Mouse (Mus musculus): ENCODE measurements around the gene Auts2. TPM values are rescaled to one million over a fixed set of nuclear protein-coding genes. Genes with fewer than 3 reads are reported as not detected.

Auts2 gene
- polyA plus RNA-seq, 1 experiment from 2014 or later = 42.4 TPM

DNA sequence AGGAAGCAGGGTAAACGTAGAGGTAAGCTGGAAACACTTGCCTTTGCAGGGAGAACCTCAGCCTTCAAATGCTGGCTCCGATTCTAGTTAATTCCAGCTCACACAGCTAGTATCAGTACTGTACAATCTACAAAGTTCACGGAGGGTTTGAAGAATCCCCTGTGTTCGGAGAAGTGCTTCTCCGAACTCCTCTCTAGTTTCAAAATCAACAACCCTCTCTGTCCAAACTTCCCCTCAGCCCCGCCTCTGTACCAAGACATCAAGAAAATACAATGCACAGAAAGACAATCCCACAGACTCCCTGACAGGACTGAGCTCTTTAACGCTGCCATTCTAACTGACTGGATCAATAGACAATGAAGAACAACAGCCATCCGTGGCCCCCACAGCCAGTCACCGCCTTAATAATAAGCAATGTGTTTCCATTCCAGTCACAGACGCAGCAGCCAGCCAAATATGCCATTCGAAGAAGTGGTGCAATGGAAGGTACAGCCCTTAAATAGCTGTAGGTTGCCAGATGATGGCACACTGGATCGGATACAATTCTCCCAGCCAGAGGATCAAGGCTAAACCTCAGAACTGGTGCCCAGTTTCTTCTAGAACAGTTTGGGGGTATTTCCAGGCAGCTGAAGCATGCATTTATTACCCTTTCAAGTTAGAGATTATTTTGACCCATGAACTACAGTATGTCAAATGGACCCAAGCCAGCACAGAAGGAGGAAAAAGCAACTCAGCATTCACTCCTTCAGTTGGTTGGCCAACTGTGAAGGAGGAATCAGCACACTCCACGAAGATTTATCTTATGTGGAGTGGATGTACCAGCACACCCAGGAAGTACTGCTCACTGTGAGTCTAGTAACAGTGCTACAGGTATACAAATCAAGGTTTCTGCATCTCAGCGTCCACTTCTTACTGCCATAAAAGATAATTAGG, 151.0 kb downstream of the Auts2 start:
- no peak for DNase-seq (ENCODE audit: extremely low spot score, low spot score)
- WGBS = 66% methylated on average over 14 of the region's 14 CpGs
- Histone ChIP-seq H3K9me3 (no peaks in the 10 kb centered on the region), H3K27me3 (ENCODE audit: poor library complexity, severe bottlenecking) (no peaks in the 10 kb centered on the region), H3K27ac (0 out of 2 replicates have a peak overlapping the region, but pooled peaks have one; percentile 7), H3K4me1 (peaks cover 45% of the 10 kb centered on the region), H3K36me3 (replicated peaks) (no peaks in the 10 kb centered on the region), H3K4me3 (no peak overlapping the region)

DNA sequence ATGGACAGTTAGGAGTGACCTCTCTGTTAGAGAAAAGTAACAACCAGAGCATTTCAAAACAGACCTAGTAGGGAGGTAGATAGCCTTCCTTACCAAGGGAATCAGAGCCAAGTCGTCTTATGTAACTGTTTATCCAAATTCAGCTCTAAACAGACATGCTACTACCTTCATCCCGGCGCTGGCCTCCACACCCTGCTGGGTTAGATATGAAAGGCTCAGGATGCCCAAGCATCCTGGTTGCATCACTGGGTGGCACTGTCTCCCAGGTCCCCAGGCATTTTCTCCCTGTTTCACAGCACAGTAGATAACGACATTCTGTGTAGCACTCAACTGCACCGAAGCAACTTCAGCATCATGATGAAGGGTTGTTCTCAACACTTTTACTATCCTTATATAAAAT, 154.4 kb downstream of the Auts2 start:
- Histone ChIP-seq H3K4me1 (peaks cover 43% of the 10 kb centered on the region), H3K9me3 (no peaks in the 10 kb centered on the region), H3K4me3 (no peak overlapping the region), H3K27ac (no peak overlapping the region), H3K36me3 (replicated peaks) (no peaks in the 10 kb centered on the region), H3K27me3 (ENCODE audit: poor library complexity, severe bottlenecking) (no peaks in the 10 kb centered on the region)
- no peak for DNase-seq (ENCODE audit: extremely low spot score, low spot score)
- WGBS = 90% methylated on average over 5 of the region's 5 CpGs

- DNase-seq (ENCODE audit: extremely low spot score, low spot score) = no peak
- Histone ChIP-seq H3K9me3 (no peaks in the 10 kb centered on the region), H3K4me3 (no peak overlapping the region), H3K4me1 (peaks cover 53% of the 10 kb centered on the region), H3K36me3 (replicated peaks) (no peaks in the 10 kb centered on the region), H3K27me3 (ENCODE audit: poor library complexity, severe bottlenecking) (no peaks in the 10 kb centered on the region), H3K27ac (no peak overlapping the region)
- 71% methylated on average over 4 of the region's 4 CpGs for WGBS
Measured at GRCm38 (mm10) chr5:132385244-132385855, 157.8 kb downstream of the Auts2 start.

DNA sequence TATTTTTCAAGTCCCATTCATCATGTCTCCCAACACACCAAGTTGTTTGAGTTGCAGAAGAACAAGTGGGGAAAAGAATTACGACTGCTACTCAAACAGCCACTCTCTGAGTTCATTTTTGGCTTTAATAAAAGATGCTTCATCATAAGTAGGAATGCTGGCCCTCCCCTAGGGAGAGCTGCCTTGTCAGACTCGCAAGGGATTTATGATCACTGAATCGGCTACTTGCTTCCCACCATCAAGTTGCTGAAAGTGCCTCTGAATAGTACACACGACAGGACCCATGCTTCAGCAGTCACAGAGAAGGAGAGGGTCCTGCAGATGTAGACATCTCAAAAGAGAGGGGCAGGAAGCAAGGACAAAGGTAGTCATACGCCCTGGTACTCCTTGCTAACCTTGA, 162.9 kb downstream of the Auts2 start:
- Histone ChIP-seq H3K4me1 (peaks cover 53% of the 10 kb centered on the region), H3K27ac (no peak overlapping the region), H3K27me3 (ENCODE audit: poor library complexity, severe bottlenecking) (no peaks in the 10 kb centered on the region), H3K4me3 (no peak overlapping the region), H3K36me3 (replicated peaks) (no peaks in the 10 kb centered on the region), H3K9me3 (no peaks in the 10 kb centered on the region)
- 66% methylated on average over 5 of the region's 5 CpGs for WGBS
- DNase-seq (ENCODE audit: extremely low spot score, low spot score) = no peak

DNA sequence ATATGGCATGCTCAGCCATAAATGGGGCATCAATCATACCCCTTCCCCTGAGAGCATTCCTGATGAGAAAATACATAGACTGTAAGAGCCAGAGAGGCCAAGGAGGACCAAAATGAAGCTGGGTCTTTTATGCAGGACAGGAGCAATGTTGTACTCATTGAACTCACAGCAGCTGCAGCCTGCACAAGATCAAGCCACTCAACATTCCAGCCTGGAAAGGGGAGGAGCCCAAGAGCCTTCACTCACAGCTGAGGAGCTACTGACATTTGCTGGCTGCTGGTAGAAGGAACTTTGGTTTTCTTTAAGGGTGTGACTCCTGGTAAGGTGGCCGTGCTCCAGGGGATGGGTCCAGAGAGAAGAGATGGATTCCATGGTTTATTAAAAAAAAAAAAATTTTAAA, 164.2 kb downstream of the Auts2 start:
- Histone ChIP-seq H3K4me3 (no peak overlapping the region), H3K27me3 (ENCODE audit: poor library complexity, severe bottlenecking) (no peaks in the 10 kb centered on the region), H3K36me3 (replicated peaks) (no peaks in the 10 kb centered on the region), H3K27ac (no peak overlapping the region), H3K9me3 (no peaks in the 10 kb centered on the region), H3K4me1 (peaks cover 40% of the 10 kb centered on the region)
- DNase-seq (ENCODE audit: extremely low spot score, low spot score) = no peak
- WGBS = 88% methylated on average over 1 of the region's 1 CpGs

DNA sequence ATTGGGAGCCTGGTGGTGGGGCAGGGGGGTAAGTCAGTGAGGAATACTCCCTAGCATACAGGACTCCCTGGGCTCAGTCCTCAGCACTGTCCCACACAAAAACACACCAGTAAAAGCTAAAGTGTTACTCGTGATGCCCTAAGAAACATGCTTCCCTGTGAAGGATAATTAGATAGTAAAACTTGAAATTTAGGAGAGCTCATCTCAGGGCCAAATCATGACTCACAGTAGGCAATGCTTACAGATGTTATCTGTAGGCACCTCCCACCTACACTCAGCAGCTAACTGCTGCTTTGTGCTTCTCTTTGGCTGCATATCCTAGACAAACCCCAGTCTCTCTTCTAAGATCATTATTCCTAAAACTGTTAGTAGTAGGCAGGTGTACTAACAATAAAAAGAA, 168.0 kb downstream of the Auts2 start:
- H3K27ac ChIP-seq = no peak overlapping the region
- H3K27me3 ChIP-seq (ENCODE audit: poor library complexity, severe bottlenecking) = no peaks in the 10 kb centered on the region
- H3K4me1 ChIP-seq = peaks cover 20% of the 10 kb centered on the region
- WGBS = 75% methylated on average over 1 of the region's 1 CpGs
- no peak for DNase-seq (ENCODE audit: extremely low spot score, low spot score)
- H3K9me3 ChIP-seq = no peaks in the 10 kb centered on the region
- H3K4me3 ChIP-seq = no peak overlapping the region
- no peaks in the 10 kb centered on the region for H3K36me3 ChIP-seq (replicated peaks)

DNA sequence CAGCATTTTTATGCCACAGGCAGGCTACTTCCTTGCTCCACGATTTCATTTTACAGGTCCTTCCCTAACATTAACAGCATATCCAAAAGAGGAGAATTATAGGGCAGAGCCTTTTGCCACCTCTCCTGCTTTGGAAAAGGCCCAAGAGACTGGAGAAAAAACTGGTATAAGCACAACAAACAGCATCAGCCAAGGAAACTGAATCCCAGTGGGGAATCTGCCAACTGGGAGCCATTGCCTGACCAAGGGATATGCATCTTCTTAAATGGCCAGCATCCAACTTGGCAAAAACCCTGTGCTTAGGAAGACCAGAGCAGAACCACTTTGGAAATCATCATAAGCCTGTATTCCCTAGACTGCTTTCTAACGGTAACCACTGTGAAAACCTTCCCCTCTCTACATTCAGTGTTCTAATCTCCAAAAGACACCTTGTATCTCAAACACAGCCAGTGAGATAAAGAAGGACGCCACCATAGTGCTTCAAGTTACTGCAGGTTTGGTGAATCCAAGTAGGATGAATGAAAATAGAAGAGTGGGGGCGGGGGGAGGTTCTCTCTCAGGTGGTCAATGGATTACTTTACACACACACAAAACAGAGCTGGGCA, 169.6 kb downstream of the Auts2 start:
- Histone ChIP-seq H3K36me3 (replicated peaks) (no peaks in the 10 kb centered on the region), H3K4me3 (no peak overlapping the region), H3K9me3 (no peaks in the 10 kb centered on the region), H3K4me1 (peaks cover 30% of the 10 kb centered on the region), H3K27me3 (ENCODE audit: poor library complexity, severe bottlenecking) (no peaks in the 10 kb centered on the region), H3K27ac (no peak overlapping the region)
- 84% methylated on average over 4 of the region's 4 CpGs for WGBS
- DNase-seq (ENCODE audit: extremely low spot score, low spot score) = no peak

DNA sequence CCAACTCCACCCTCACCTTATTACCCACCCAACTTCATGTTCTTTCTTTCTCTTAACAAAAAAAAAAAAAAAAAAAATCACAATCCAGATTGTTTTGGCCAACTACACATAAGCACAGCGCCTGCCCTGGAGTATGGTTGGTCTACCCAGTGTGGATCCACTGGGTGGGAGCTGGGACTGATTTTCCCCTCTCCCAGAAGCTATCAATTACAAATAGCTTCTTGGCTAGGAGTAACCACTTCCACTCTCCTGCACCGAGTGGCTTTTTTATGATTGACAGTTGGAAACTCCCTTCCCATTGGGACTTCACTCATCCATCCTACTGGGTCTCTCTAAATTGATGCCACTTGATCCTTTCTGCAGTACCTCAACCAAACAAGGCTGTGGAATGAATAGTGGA, 170.5 kb downstream of the Auts2 start:
- DNase-seq (ENCODE audit: extremely low spot score, low spot score) = no peak
- 81% methylated on average over 2 of the region's 2 CpGs for WGBS
- peaks cover 39% of the 10 kb centered on the region for H3K4me1 ChIP-seq
- no peaks in the 10 kb centered on the region for H3K27me3 ChIP-seq (ENCODE audit: poor library complexity, severe bottlenecking)
- H3K4me3 ChIP-seq = no peak overlapping the region
- no peak overlapping the region for H3K27ac ChIP-seq
- H3K9me3 ChIP-seq = no peaks in the 10 kb centered on the region
- no peaks in the 10 kb centered on the region for H3K36me3 ChIP-seq (replicated peaks)

GRCm38 (mm10) chr5:132368678-132369088, 174.5 kb downstream of the Auts2 start:
- Histone ChIP-seq H3K4me1 (peaks cover 49% of the 10 kb centered on the region), H3K4me3 (no peak overlapping the region), H3K27me3 (ENCODE audit: poor library complexity, severe bottlenecking) (no peaks in the 10 kb centered on the region), H3K9me3 (no peaks in the 10 kb centered on the region), H3K36me3 (replicated peaks) (no peaks in the 10 kb centered on the region), H3K27ac (peak overlapping the region; percentile 56; the same call in 1 of the 2 replicates)
- DNase-seq (ENCODE audit: extremely low spot score, low spot score) = no peak
- 35% methylated on average over 7 of the region's 7 CpGs for WGBS

DNA sequence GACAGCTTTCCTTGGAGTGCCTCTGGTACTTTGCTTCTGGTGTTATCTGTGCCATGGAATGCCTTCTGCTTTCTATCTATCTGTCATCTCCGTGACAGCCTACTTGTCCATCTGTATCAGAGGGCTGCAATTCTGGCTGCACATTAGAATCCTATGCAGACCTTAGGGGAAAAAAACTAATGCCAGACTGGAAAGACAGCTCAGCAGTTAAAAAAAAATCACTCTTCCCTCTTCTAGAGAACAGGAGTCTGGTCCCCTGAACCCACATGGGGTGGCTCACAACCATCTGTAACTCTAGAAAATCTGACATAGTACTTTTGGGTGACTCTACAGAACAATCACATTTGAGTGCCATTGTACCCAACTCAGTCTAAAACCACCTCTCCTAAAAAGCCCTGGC, 181.9 kb downstream of the Auts2 start:
- H3K27me3 ChIP-seq (ENCODE audit: poor library complexity, severe bottlenecking) = no peaks in the 10 kb centered on the region
- no peak for DNase-seq (ENCODE audit: extremely low spot score, low spot score)
- WGBS = 93% methylated on average over 1 of the region's 1 CpGs
- no peak overlapping the region for H3K27ac ChIP-seq
- H3K9me3 ChIP-seq = no peaks in the 10 kb centered on the region
- H3K36me3 ChIP-seq (replicated peaks) = no peaks in the 10 kb centered on the region
- peaks cover 26% of the 10 kb centered on the region for H3K4me1 ChIP-seq
- H3K4me3 ChIP-seq = no peak overlapping the region

- Histone ChIP-seq H3K4me1 (peaks cover 12% of the 10 kb centered on the region; the same call in 1 of the 2 replicates), H3K9me3 (no peaks in the 10 kb centered on the region), H3K27ac (no peak overlapping the region), H3K27me3 (ENCODE audit: poor library complexity, severe bottlenecking) (no peaks in the 10 kb centered on the region), H3K36me3 (replicated peaks) (no peaks in the 10 kb centered on the region), H3K4me3 (no peak overlapping the region)
- DNase-seq (ENCODE audit: extremely low spot score, low spot score) = no peak
- 87% methylated on average over 5 of the region's 5 CpGs for whole genome bisulfite sequencing
Measured at GRCm38 (mm10) chr5:132357726-132358125, 185.4 kb downstream of the Auts2 start.

DNA sequence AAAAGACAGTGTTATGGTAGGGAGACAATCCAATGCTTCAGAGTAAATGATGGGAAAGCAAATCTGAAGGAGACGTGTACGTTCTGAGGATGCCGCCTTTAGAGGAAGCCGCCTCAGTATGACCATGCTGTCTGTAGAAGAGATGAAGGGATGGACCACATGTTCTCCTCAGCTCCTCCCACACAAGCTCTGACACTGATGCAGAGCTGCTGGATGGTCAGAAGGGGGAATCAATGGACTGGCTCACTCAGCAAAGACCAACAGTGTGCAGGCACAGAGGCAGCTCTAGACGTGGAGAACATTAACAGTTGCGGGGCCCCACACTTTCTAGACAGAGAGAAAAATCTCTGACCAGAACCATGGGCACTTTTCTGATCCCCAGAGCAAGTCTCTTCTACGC, 187.2 kb downstream of the Auts2 start:
- H3K9me3 ChIP-seq = no peaks in the 10 kb centered on the region
- H3K4me3 ChIP-seq = no peak overlapping the region
- H3K4me1 ChIP-seq = peaks cover 6% of the 10 kb centered on the region; the same call in 1 of the 2 replicates
- no peak overlapping the region for H3K27ac ChIP-seq
- no peaks in the 10 kb centered on the region for H3K27me3 ChIP-seq (ENCODE audit: poor library complexity, severe bottlenecking)
- 91% methylated on average over 7 of the region's 7 CpGs for WGBS
- no peaks in the 10 kb centered on the region for H3K36me3 ChIP-seq (replicated peaks)
- DNase-seq (ENCODE audit: extremely low spot score, low spot score) = no peak

GRCm38 (mm10) chr5:132352437-132352836, 190.7 kb downstream of the Auts2 start:
- Histone ChIP-seq H3K27ac (no peak overlapping the region), H3K27me3 (ENCODE audit: poor library complexity, severe bottlenecking) (no peaks in the 10 kb centered on the region), H3K36me3 (replicated peaks) (peaks cover 5% of the 10 kb centered on the region; the same call in 1 of the 2 replicates), H3K9me3 (no peaks in the 10 kb centered on the region), H3K4me3 (no peak overlapping the region), H3K4me1 (0 out of 2 replicates have a peak, but pooled peaks cover 3% of the 10 kb centered on the region)
- DNase-seq (ENCODE audit: extremely low spot score, low spot score) = no peak
- WGBS = 77% methylated on average over 1 of the region's 1 CpGs

All from forebrain, embryonic 10.5 days (tissue).